In the genomic region with DNA sequence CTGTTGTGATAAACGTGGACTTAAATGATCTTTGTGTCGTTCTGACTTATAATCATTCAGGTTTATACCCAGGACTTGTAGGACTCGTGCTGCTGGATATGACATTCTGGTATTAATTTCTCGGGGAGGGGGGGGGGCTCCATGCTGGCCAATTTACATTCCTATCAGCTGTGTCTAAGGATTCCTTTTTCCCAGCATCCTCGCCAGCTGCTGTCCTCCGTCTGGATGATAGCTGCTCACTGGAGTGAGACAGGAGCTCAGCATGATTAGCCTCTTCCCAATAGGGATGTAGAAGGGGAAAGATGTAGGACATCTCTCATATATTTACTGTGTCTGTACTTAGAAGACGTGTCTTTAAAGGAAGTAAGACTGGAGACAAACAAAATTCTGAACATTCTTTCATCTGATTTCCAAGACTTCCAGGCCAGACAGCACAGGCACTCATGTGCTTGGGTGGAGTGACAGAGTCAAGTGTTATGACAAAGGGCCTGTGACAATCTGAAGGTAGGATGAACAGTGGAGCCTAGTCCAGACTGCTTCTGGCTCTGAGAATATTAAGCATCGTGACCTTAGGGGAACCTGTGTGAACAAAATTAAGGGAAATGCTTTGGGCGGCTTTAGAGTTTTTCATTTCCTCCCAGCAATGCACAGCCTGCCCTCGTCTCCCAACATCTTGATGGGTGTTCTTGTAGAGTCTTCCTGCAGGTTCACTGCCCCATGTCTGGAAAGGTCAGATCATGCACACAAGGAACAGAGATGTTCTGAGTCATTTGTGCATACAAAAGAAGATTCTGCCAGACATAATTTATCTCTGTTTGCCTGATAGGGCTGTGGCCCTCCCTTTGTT, we compare ENCODE assay signal across 11 mouse cellular contexts.
DNase-seq lines count a peak whose midpoint lies in the region; ATAC-seq lines count a peak whose summit lies in the region.
"Had no signal": no experiment of that assay in that cellular context is flagged by ENCODE, and none has a peak within 500 bp of the region (broad histone marks: within the 10 kb centered on the region; RNA-seq: fewer than 3 reads in every experiment).

No protein-coding gene starts in this region.

- DNase-seq in kidney, adult 18-20 months = peak; percentile 18
- DNase-seq in kidney, postnatal 4 days = no peak
- DNase-seq in kidney, postnatal 14 days = peak; percentile 60
- no peak for DNase-seq in frontal cortex, postnatal 10 days (ENCODE audit: low spot score in 2 of 2)
- no peak for DNase-seq in adrenal gland, postnatal 10 days
- DNase-seq in spleen, adult 12 weeks (ENCODE audit: low spot score) = no peak
- DNase-seq: cerebellum, adult 11-12 months; right cerebral cortex, postnatal 14 days had no signal

- peak; percentile 50 for ATAC-seq in erythroid progenitor cell, adult 5-6 weeks (replicated peaks; ENCODE audit: low FRiP score, poor library complexity, severe bottlenecking)
- peak; percentile 70; the same call in 1 of the 2 replicates for ATAC-seq in neural tube, embryonic 12.5 days (ENCODE audit: low FRiP score, low read depth)

- H3K4me2 ChIP-seq in neural tube, embryonic 12.5 days (replicated peaks) = no peak overlapping the region
- H3K4me2 ChIP-seq: limb, embryonic 13.5 days had no signal

- peaks cover 7% of the 10 kb centered on the region; the same call in 1 of the 2 replicates for H3K4me1 ChIP-seq in neural tube, embryonic 12.5 days

- H3K9me3 ChIP-seq in neural tube, embryonic 12.5 days = no peaks in the 10 kb centered on the region
- H3K9me3 ChIP-seq: limb, embryonic 13.5 days had no signal

- H3K9ac ChIP-seq in neural tube, embryonic 12.5 days = no peak overlapping the region
- H3K9ac ChIP-seq: limb, embryonic 13.5 days had no signal

- no peak overlapping the region for H3K4me3 ChIP-seq in neural tube, embryonic 12.5 days
- H3K4me3 ChIP-seq: limb, embryonic 13.5 days had no signal

- WGBS in neural tube, embryonic 12.5 days = 63% methylated on average over 10 of the region's 10 CpGs

- no peaks in the 10 kb centered on the region for H3K36me3 ChIP-seq in neural tube, embryonic 12.5 days
- H3K36me3 ChIP-seq: limb, embryonic 13.5 days had no signal

- H3K27ac ChIP-seq in neural tube, embryonic 12.5 days = no peak overlapping the region

- H3K27me3 ChIP-seq in neural tube, embryonic 12.5 days (replicated peaks) = no peaks in the 10 kb centered on the region
- H3K27me3 ChIP-seq: limb, embryonic 13.5 days had no signal

Comparison
In these comparisons a context has a peak if more than half of its experiments do, and no peak if none do; other contexts are left out.
1. DNase-seq: peak in kidney, adult 18-20 months (single experiment) and kidney, postnatal 14 days (single experiment); none in kidney, postnatal 4 days (0 of 2), frontal cortex, postnatal 10 days (0 of 2), adrenal gland, postnatal 10 days (single experiment) and spleen, adult 12 weeks (single experiment).